Mouse (Mus musculus) liver, embryonic 14 days (tissue): ENCODE results near the gene Dimt1. TPM values are rescaled to one million over a fixed set of nuclear protein-coding genes. Genes with fewer than 3 reads are reported as not detected.

Experiments used
- polyA plus RNA-seq: library from polyadenylated mRNA; depleted of rRNA; stranded (reverse); fragments of >200 nt; gene quantifications from 2 replicates; pipeline ENCODE4 v1.2.3, GENCODE M21; 2012; rRNA removed

Gene Dimt1
- polyA plus RNA-seq: 9.0 and 10.4 TPM in 2 replicates

GRCm38 (mm10) chr13:106946594-106947540 lies at the start of gene Dimt1:
Gene Dimt1, plus strand, starts transcription at chr13:106947127.

GRCm38 (mm10) chr13:106936256-106937137 lies 10.4 kb upstream of the Dimt1 start, which contains the start of gene Ipo11:
Gene Ipo11, minus strand, starts transcription at chr13:106936958.

Other genes with a start within 250 kb of the Dimt1 start
- gene Ipo11, start 10.2 kb upstream of the Dimt1 start, polyA plus RNA-seq: 16.0 and 18.5 TPM in 2 replicates
- 15.5 and 18.0 TPM in 2 replicates for gene Kif2a, start 75.0 kb downstream of the Dimt1 start, polyA plus RNA-seq